Mouse (Mus musculus): Measurements from ENCODE around the gene Pappa2.

DNA sequence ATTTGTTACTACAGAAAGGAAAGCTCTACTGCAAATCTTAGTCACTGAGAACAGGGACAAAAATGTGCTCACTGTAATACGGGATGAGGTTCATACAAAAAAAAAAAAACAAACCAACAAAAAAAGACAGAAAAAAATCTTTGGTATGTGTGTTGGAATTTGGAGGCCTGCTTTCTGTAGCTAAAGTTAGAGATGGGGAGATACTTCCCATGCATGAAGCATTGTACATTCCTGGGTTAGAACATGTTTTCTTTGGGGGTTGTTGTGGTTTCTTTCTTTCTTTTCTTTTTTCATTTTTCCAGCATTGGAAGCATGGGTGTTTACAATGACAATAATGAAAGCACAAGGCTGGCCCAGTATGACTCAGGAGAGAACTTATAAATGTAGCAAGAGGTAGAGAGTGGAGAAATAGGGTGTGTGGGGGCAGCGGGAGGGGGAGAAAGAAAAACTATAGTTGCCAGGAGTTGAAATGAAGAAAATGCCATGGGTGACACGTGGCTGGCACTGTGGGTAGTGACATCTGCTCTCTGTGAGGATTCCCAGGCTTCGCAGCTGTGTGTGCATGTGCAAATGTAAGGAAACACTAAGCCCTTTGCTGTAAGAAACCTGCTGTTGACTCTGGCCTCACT is 247.3 kb downstream of the Pappa2 start:
- TF ChIP-seq CTCF (IDR thresholded peaks at IDR 0.05; ENCODE audit: low read depth, low read length) (no peak), POLR2A (IDR thresholded peaks at IDR 0.05; ENCODE audit: insufficient read depth, low read length) (no peak)
